Mouse (Mus musculus): ENCODE measurements around the gene Rab42. TPM values are rescaled to one million over a fixed set of nuclear protein-coding genes. Genes with fewer than 3 reads are reported as not detected.

The Rab42 gene
- polyA plus RNA-seq, 1 experiment from 2014 or later = 1.5 TPM

Other genes with a start within 250 kb of the Rab42 start
- gene Gm10300, start 228.7 kb downstream of the Rab42 start, polyA plus RNA-seq (2016; fragmentation: Nextera tagmentation; extraction: Ambion mirVana) = 0.15 TPM in 1 of 2 replicates, not detected in the other
- 227 and 251 TPM in 2 replicates for gene Epb41, start 228.1 kb downstream of the Rab42 start, polyA plus RNA-seq (2016; fragmentation: Nextera tagmentation; extraction: Ambion mirVana)
- 0.10 TPM in 1 of 2 replicates, not detected in the other for gene Oprd1, start 158.9 kb downstream of the Rab42 start, polyA plus RNA-seq (2016; fragmentation: Nextera tagmentation; extraction: Ambion mirVana)
- 150 and 151 TPM in 2 replicates for gene Ythdf2, start 91.1 kb downstream of the Rab42 start, polyA plus RNA-seq (2016; fragmentation: Nextera tagmentation; extraction: Ambion mirVana)
- gene Gmeb1, start 41.8 kb downstream of the Rab42 start, polyA plus RNA-seq (2016; fragmentation: Nextera tagmentation; extraction: Ambion mirVana) = 44.8 and 46.4 TPM in 2 replicates
- gene Taf12, start 29.0 kb downstream of the Rab42 start, polyA plus RNA-seq (2016; fragmentation: Nextera tagmentation; extraction: Ambion mirVana) = 58.3 and 63.8 TPM in 2 replicates
- gene Trnau1ap, start 26.2 kb upstream of the Rab42 start, polyA plus RNA-seq (2016; fragmentation: Nextera tagmentation; extraction: Ambion mirVana) = 79.2 and 80.6 TPM in 2 replicates
- gene Rcc1, start 50.2 kb upstream of the Rab42 start, polyA plus RNA-seq (2016; fragmentation: Nextera tagmentation; extraction: Ambion mirVana) = 90.2 and 92.9 TPM in 2 replicates
- gene Phactr4, start 119.1 kb upstream of the Rab42 start, polyA plus RNA-seq (2016; fragmentation: Nextera tagmentation; extraction: Ambion mirVana) = 19.7 and 20.7 TPM in 2 replicates
- 22.2 and 27.3 TPM in 2 replicates for gene Med18, start 160.5 kb upstream of the Rab42 start, polyA plus RNA-seq (2016; fragmentation: Nextera tagmentation; extraction: Ambion mirVana)
- gene Sesn2, start 207.1 kb upstream of the Rab42 start, polyA plus RNA-seq (2016; fragmentation: Nextera tagmentation; extraction: Ambion mirVana) = 11.7 TPM in 2 replicates
- gene Atpif1, start 230.3 kb upstream of the Rab42 start, polyA plus RNA-seq (2016; fragmentation: Nextera tagmentation; extraction: Ambion mirVana) = 1,144 and 1,189 TPM in 2 replicates
- 176 and 189 TPM in 2 replicates for gene Dnajc8, start 232.2 kb upstream of the Rab42 start, polyA plus RNA-seq (2016; fragmentation: Nextera tagmentation; extraction: Ambion mirVana)

All from midbrain, embryonic 12.5 days (tissue).